Mouse (Mus musculus) A20 (cell line): Measurements from ENCODE around the gene Prdm10.

Experiments
- DNase-seq: peaks from one replicate; pipeline ENCODE4 v3.0.0-alpha.2; 2011; ENCODE audit warnings: low read depth, low spot score

Prdm10 gene

DNA sequence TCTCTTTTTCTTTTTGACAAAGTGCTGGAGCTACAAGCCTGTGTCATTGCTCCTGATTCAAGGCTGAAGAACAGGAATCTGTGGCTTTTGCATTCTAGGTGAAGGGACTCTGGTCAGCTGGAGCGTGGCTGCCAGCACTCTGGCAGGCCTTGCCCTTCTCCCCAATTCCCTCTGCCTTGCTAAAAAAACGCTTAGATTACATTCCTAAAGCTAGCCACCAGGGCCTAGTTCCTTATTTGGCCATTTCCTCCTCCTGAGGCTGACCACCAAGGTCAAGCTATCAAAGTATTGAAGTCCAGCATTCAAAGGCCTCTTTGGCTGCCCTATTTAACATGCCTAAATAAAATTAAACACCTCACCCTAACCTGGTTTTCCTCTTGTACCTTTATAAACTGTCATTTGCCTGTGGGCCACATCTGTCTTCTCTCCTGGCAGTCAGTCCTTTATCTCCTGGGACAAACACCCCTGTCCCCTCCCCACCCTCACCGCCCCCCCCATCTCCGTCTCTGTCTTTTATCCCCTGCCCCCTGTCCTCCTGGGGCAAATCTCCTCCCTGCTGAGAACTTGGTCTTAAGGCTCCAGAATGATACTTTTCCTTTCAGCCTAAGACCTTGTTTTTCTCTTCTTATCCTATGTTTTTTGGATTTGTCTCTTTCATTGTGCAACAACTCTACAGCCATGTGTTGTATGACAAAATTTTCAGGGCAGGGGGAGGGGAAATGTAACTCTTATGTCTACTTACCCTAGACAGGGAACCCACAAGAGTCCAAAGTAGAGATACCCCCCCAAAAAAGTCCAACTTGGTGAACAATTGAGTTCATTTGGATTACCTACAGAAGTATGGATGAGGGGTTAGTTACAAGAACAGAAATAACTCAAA, 17.9 kb upstream of the Prdm10 start:
- no peak for DNase-seq

GRCm38 (mm10) chr9:31266013-31266659, 14.2 kb upstream of the Prdm10 start:
- DNase-seq = no peak

DNA sequence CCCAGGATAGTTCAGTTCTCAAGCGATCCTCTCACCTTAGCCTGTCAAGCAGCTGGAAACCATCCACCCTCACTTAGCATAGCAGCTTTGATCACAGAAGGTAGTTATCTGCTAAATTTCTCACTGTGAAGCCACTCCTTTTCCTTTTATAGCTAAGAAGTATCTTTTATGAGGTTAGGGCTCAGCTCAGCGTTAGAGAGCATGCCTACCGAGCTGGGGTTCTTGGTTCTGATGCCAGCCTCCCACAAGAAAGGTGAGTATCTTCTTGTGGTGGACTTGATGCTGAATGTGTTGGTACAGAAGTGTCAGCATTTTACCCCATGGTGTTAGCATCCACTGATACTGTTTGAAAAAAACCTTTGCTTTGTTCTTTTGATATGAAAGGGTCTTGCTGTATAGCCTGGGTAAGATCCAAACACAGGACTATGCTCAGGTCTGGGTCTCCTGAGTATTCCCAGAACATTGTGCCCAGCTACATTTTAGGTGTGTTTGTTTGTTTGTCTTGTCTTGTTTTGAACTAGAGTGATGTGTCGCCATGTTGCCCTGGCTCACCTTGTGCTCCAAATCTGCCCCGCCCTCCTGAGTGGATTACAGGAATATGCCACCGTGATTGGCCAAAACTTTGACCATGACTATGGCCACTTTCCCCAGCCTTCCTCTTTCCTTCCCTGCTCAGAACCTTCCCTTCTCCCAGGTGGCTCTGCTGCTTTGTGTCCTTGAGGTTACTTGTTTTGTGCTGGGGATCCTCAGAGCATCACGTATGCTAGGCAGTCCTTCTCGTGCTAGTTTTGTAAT, 8.9 kb upstream of the Prdm10 start:
- no peak for DNase-seq

GRCm38 (mm10) chr9:31272160-31272559, 8.2 kb upstream of the Prdm10 start:
- DNase-seq = no peak

DNA sequence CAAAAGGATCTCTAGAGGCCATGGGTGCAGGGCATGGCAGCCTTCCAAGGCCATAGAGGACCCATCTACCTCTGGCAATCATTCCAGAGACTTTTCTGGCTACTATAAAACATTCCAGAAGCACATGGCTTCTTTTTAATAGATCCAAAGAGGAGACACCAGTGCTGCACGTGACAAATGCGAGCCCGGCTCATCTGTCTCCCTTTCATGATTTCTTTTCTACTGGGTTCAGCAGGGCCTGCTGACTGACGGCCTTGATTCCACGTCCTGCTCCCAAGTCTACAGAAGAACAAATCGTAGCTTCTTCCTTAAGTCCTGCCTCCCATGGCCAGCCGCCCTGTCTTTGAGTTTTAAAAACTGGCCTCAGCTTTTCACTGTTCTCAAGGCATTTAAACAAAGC, 1.7 kb upstream of the Prdm10 start:
- DNase-seq = no peak

DNA sequence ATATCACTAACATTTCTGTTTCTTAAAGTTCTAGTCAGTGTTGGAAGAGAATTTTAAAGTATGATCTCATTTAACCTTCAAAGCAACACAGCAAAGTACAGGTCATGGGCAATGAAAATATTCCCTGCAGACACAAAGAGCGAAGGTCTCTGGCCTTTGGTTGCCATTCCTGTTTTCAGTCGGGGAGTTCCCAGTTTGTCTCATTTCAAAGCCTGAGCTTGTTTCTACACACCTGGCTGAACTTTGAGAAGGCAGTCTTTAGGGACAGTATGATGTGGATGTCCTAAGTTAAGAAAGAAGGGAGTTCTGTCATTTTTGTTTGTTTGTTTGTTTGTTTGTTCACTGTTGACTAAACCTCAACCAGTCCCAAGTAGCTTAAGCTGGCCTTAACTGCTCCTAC, 1.0 kb upstream of the Prdm10 start:
- no peak for DNase-seq

DNA sequence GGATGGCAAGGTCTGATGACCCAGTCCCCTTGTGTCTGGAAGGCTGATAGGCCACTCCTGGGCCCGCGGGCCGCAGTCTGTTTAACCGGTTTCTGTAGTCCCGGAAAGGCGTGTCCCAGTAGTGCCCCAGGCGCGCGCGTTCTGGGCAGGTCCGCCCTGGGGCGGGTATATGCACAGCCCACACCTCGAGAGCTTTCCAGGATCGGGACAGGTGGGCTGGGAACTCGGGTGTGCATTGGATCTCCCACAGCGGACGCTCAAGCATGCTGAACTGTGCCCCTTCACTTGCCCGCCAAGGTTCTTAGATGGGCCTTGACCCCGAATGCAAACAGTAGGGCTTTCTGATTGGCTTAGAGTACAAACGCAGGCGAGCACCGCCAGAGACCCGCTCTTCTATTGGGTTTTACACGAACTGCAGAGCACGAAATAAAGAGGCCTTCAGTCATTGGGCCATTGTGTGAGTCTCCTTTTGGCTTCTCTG, 413 bp upstream of the Prdm10 start:
- peak; percentile 97 for DNase-seq

- peak; percentile 79 for DNase-seq
These were observed 799 bp downstream of the Prdm10 start for GRCm38 (mm10) chr9:31281011-31281662.

GRCm38 (mm10) chr9:31281663-31282015, 1.3 kb downstream of the Prdm10 start:
- DNase-seq = no peak

GRCm38 (mm10) chr9:31282536-31282935, 2.2 kb downstream of the Prdm10 start:
- DNase-seq = no peak

- DNase-seq = peak; percentile 35
These were observed 2.7 kb downstream of the Prdm10 start for GRCm38 (mm10) chr9:31283044-31283443.

DNA sequence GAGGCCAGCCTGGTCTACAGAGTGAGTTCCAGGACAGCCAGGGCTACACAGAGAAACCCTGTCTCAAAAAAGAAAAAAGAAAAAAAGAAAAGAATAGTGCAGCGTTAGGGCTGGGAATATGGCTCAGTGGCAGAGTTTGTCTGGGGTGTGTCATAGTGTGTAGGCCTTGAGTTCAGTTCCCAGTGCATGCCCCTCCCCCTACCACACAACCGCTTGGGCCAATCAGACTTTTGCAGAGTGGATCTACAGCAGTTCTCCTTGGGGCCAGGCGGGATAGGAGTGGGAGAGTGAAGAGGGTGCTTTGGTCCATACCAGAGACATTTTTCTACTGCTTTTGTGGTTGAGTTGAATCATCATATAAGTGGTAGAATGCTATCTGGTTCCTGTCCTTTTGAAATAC, 3.6 kb downstream of the Prdm10 start:
- DNase-seq = no peak

DNA sequence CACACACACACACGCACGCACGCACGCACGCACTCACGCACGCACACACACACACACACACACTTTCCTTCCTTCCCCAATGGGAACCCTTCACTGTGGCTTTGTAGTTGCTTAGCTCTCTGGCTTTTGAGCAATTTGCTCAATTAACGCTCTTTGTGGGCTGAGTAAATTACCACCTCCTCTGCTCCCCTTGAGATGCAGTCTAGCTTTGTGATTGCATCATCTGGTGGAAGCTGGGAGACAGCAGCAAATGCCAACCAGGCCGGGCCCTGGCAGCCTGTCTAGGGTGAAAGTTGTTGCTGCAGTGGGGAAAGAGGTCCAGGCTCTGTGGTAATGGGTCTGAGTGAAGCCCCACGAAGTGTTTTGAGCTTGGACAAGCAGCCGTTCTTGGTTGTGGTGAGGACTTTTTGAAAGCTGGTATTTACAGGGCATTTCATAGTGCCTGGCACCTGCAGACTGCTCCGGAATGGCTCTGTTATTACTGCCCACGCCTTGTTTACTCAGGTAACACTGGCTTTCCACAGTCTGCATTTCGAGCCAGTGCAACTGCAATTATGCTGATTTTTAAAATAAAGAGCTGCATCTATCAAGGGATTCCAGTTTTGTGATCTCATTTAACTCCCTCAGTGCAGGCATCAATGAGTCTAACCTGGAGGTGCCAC, 10.0 kb downstream of the Prdm10 start:
- no peak for DNase-seq

- DNase-seq = peak; percentile 82
These were observed 11.6 kb downstream of the Prdm10 start for GRCm38 (mm10) chr9:31291978-31292377.

DNA sequence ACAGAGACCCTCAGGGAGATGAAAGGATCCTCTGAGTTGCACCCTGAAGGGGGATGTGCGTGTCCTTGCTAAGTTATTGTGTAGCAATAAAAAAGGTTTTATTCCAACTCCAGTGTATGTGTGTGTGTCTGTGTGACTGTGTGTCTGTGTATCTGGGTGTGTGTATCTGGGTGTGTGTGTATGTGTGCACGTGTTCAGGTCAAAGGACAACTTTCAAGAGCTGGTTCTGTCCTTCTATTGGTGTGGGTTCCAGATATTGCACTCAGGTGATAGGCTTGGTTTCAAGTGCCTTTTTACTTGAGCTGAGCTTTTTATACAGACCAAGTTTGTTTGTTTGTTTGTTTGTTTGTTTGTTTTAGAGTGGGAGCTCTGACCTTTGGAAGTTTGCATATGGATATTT, 12.9 kb downstream of the Prdm10 start:
- DNase-seq = no peak

GRCm38 (mm10) chr9:31295311-31295710, 15.0 kb downstream of the Prdm10 start:
- DNase-seq = no peak

DNA sequence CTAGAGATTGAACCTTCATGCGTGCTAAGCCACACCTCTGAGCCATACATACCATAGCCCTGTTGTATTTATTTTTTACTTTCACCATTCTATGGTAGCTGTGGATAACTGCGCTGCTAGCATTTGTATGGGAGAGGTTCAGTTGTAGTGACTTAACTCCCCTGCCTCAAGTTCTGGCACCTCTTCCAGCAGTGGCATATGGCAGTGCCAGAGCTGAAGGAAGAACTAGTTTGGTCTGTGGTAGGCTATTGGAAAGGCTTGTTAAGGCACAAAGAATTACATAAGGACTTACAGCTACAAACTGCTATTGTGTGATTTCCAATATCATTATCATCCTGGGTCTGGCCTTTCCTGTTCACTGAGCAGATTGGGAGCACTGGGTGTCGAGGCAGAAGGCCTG, 16.0 kb downstream of the Prdm10 start:
- no peak for DNase-seq

GRCm38 (mm10) chr9:31298751-31299150, 18.4 kb downstream of the Prdm10 start:
- DNase-seq = no peak

- DNase-seq = no peak
These were observed 20.2 kb downstream of the Prdm10 start for GRCm38 (mm10) chr9:31300525-31300924.

DNA sequence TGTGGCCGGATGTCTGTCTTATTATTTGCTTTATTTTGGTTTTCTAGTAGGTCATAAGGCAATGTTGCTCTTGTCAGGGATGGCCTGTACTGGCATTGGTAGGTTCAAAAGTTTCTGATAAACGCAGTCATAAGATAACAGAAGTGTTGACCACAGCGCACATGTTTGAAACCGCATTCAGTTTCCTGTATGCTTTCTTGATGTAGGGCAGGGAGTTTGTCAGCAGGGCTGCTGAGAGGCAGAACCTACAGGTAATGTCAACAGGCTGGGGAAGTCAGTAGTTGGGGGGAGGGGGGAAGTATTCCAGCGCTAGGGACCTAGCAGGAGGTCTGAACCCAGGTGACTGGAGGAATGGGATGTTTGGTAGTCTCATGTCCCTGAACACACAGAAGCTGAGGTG, 20.8 kb downstream of the Prdm10 start:
- no peak for DNase-seq
